Mouse (Mus musculus) brain, embryonic 14.5 days (tissue): Measurements from ENCODE around the gene Denr.

Experiments
- CTCF ChIP-seq: fragments of 200-500 bp; IDR thresholded peaks from 2 replicates; pipeline ENCODE4 v1.5.1; 2012; ENCODE audit warnings: inconsistent platforms, mild to moderate bottlenecking, moderate library complexity, borderline replicate concordance; ENCODE audit not compliant: insufficient read depth, insufficient read length; ENCODE audit errors: extremely low read depth
- POLR2A ChIP-seq: fragments of 200-500 bp; IDR thresholded peaks from 2 replicates; pipeline ENCODE4 v1.6.1; 2012; ENCODE audit warnings: mild to moderate bottlenecking, inconsistent platforms, borderline replicate concordance; ENCODE audit not compliant: poor library complexity, insufficient read depth, insufficient read length, severe bottlenecking; ENCODE audit errors: extremely low read depth

GRCm38 (mm10) chr5:123883891-123884290 lies 23.1 kb upstream of the Denr start:
- TF ChIP-seq CTCF (no peak), POLR2A (no peak)
